Mouse (Mus musculus) adrenal gland, postnatal 36 days (tissue): Measurements from ENCODE around the gene Fam102b. TPM values are rescaled to one million over a fixed set of nuclear protein-coding genes. Genes with fewer than 3 reads are reported as not detected.

Experiments used
- DNase-seq, 2 experiments: peaks; one replicate each; pipeline ENCODE4 v3.0.0; 2021; ENCODE audit warnings: mixed read lengths in 1 of 2
- microRNA-seq: library from miRNA; unstranded; fragments of <30 nt; microRNA quantifications from one replicate; pipeline ENCODE4 v1.2.0, GENCODE M21; 2021
- total RNA-seq, 2 experiments: library from RNA; stranded (reverse); gene quantifications; 2 replicates each; pipeline ENCODE4 v1.2.3; 2021

The Fam102b gene
- total RNA-seq, 2 experiments from 2014 or later = 9.3 to 9.7 TPM

GRCm38 (mm10) chr3:108961226-108961625 is 66.2 kb downstream of the Fam102b start:
- no peak for DNase-seq

GRCm38 (mm10) chr3:108959680-108960295 is 67.6 kb downstream of the Fam102b start:
- DNase-seq = peak in 1 of 2 experiments; percentile 6

DNA sequence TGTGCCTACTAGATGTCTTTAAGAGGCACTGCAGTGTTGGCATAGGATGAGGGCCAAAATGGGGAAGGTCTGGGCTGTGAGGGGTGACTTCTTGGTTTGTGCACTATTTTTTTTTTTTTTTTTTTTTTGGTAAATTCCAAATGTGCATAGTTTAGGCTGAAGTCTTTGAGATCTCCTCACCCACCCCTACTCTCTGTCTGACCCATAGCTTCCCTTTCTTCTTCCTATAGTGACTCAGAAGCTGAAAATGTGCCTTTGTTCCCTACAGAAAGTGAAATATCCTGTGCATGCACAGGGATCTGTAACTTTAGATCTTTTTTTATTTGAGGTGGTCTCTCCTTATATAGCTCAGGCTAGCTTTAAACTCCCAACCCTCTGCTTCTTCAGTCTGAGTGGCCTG is 69.4 kb downstream of the Fam102b start:
- no peak for DNase-seq

GRCm38 (mm10) chr3:108940996-108941395 is 86.4 kb downstream of the Fam102b start:
- DNase-seq = no peak

DNA sequence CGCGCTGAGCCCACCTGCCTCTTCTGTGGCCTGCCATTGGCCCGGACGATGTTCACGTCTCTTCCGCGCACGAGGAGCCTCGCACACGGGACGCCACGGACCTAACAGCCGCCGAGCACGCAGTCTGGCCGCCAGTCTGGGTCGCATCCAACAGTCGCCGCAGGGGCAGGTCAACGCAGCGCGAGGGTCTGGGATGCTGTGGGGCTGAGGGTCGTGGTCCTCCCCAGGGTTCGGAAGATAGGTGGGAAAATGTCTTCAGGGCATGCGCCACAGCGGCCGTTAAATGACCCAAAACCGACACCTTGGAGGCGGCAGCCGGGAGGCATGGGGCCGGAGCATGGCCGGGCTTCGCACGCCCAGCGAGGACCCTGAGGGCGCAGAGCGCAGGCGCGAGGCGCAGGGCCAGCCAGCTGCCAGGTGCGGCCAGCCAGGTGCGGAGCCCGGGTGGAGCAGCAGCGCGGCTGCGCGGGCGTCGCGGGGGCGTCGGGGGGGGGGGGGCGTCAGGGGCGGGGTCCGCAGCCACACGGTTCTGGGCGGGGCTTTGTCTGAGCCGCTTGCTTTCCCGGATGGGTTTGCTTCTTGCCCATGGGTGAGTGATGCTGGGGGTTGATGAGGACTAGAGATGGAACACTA is 87.3 kb downstream of the Fam102b start, which contains the start of gene Gm9857:
TSS of gene Gm9857 (minus strand) at position 445 of the 633 bp plus-strand sequence.
- DNase-seq = no peak

- DNase-seq = no peak
Observed at GRCm38 (mm10) chr3:108939573-108939972, 87.8 kb downstream of the Fam102b start, which contains the start of gene Henmt1. TSS of gene Henmt1 (plus strand) at chr3:108939873.

GRCm38 (mm10) chr3:108938691-108939090 is 88.7 kb downstream of the Fam102b start:
- no peak for DNase-seq

- DNase-seq = peak; percentile 10 to 34
Observed at GRCm38 (mm10) chr3:108933557-108933956, 93.8 kb downstream of the Fam102b start.

DNA sequence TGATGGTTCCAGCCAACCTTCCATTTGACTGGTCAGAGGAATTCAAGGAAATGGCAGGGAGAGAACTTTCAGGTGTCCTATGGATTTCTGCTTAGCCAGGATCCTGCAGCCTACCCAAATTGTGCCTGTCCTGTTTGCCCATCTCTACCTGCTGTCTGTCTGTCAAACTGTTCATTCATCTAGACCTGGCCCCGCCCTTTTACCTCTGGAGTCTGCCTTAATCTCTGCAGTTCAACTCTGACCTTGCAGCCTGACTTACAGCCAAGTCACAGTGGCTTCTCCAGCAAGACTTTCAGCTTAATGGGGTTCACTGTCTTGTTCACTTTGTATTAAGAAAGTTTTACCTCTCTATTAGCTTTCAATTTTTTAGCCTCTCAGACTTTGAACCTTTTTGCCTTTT is 101.1 kb downstream of the Fam102b start:
- DNase-seq = no peak

- DNase-seq = no peak
Observed at GRCm38 (mm10) chr3:108925677-108926076, 101.7 kb downstream of the Fam102b start.

GRCm38 (mm10) chr3:108921822-108922221 is 105.6 kb downstream of the Fam102b start:
- no peak for DNase-seq

Small RNA genes within 50 kb of the gene (microRNA-seq; reads per million reads assigned to microRNA genes)
- gene Gm44384 = not detected

Other genes starting within 250 kb of the Fam102b start
- gene Stxbp3, start 187.1 kb downstream of the Fam102b start, total RNA-seq = 10 to 100 TPM; 48.9 to 61.5 TPM
- under 1 TPM; 0.17 to 0.40 TPM for gene Fndc7, start 137.6 kb downstream of the Fam102b start, total RNA-seq
- 10 to 100 TPM; 42.2 to 64.7 TPM for gene Prpf38b, start 115.9 kb downstream of the Fam102b start, total RNA-seq
- gene Henmt1, start 87.7 kb downstream of the Fam102b start, total RNA-seq = not detected
- gene Gm9857, start 87.2 kb downstream of the Fam102b start, total RNA-seq = not detected
- not detected for gene Slc25a54, start 52.9 kb upstream of the Fam102b start, total RNA-seq
- 10 to 100 TPM; 58.7 to 78.0 TPM for gene Slc25a24, start 95.5 kb upstream of the Fam102b start, total RNA-seq